Mouse (Mus musculus) CD4-positive naive resting alpha-beta T cell, adult 57 days (primary cell): ENCODE results near the gene Cckbr. TPM values are rescaled to one million over a fixed set of nuclear protein-coding genes. Genes with fewer than 3 reads are reported as not detected.

Source experiments
- total RNA-seq: library from RNA; stranded (reverse); gene quantifications from one replicate; pipeline ENCODE4 v1.2.4, GENCODE M21; 2023

Cckbr gene
- total RNA-seq = not detected

GRCm38 (mm10) chr7:105425424-105426043, at the start of gene Cckbr:
Gene Cckbr (plus strand): TSS chr7:105425731.

GRCm38 (mm10) chr7:105399935-105400624, 25.5 kb upstream of the Cckbr start, which contains the start of gene Fam160a2:
Gene Fam160a2 (minus strand): TSS chr7:105400054.

GRCm38 (mm10) chr7:105404268-105404667, 21.3 kb upstream of the Cckbr start, which contains the start of gene Cnga4:
Gene Cnga4 (plus strand): TSS chr7:105404568.

GRCm38 (mm10) chr7:105481505-105482411, 56.2 kb downstream of the Cckbr start, which contains the start of gene Cavin3:
Gene Cavin3 (minus strand): TSS chr7:105482300.

Other genes with a start within 250 kb of the Cckbr start
- gene Olfr685, start 239.7 kb upstream of the Cckbr start, total RNA-seq = not detected
- gene Olfr686, start 218.2 kb upstream of the Cckbr start, total RNA-seq = not detected
- gene Olfr688, start 137.6 kb upstream of the Cckbr start, total RNA-seq = not detected
- gene Olfr689, start 114.6 kb upstream of the Cckbr start, total RNA-seq = not detected
- not detected for gene Olfr690, start 91.6 kb upstream of the Cckbr start, total RNA-seq
- gene Olfr691, start 83.5 kb upstream of the Cckbr start, total RNA-seq = not detected
- not detected for gene Olfr692, start 57.5 kb upstream of the Cckbr start, total RNA-seq
- gene Gm5901, start 50.7 kb upstream of the Cckbr start, total RNA-seq = not detected
- gene Fam160a2, start 25.7 kb upstream of the Cckbr start, total RNA-seq = 39.0 TPM
- not detected for gene Cnga4, start 21.2 kb upstream of the Cckbr start, total RNA-seq
- gene Cavin3, start 56.6 kb downstream of the Cckbr start, total RNA-seq = 0.59 TPM
- 19.9 TPM for gene Smpd1, start 128.6 kb downstream of the Cckbr start, total RNA-seq
- 1.4 TPM for gene Apbb1, start 155.9 kb downstream of the Cckbr start, total RNA-seq
- not detected for gene Hpx, start 174.4 kb downstream of the Cckbr start, total RNA-seq
- gene Trim3, start 207.8 kb downstream of the Cckbr start, total RNA-seq = 19.3 TPM
- gene Timm10b, start 214.3 kb downstream of the Cckbr start, total RNA-seq = 83.4 TPM
- gene Arfip2, start 214.7 kb downstream of the Cckbr start, total RNA-seq = 34.6 TPM
- 10.6 TPM for gene Gm45799, start 214.8 kb downstream of the Cckbr start, total RNA-seq
- 6.8 TPM for gene Dnhd1, start 225.1 kb downstream of the Cckbr start, total RNA-seq